Mouse (Mus musculus) limb, embryonic 13.5 days (tissue): Measurements from ENCODE around the gene Rnf157. TPM values are rescaled to one million over a fixed set of nuclear protein-coding genes. Genes with fewer than 3 reads are reported as not detected.
A peak's percentile ranks its signal among the peaks of the same experiment; 100 is the strongest.

Experiments used
- ATAC-seq: fragments of 200-750 bp; cut with Nextera tagmentation; 2 replicates; pipeline ENCODE4 v1.8.0; 2017; ENCODE audit warnings: low read depth, moderate number of reproducible peaks, moderate TSS enrichment; ENCODE audit not compliant: low FRiP score
- H3K27ac ChIP-seq: fragments of 300-500 bp; sonication (generic); 2 replicates; pipeline ENCODE4 v1.5.1; 2015; ENCODE audit warnings: inconsistent platforms, mild to moderate bottlenecking, moderate library complexity
- H3K27me3 ChIP-seq: fragments of 300-500 bp; sonication (generic); 2 replicates; pipeline ENCODE4 v1.6.1; 2015; ENCODE audit warnings: mild to moderate bottlenecking, inconsistent platforms
- H3K36me3 ChIP-seq: fragments of 300-500 bp; sonication (generic); 2 replicates; pipeline ENCODE4 v1.6.1; 2015; ENCODE audit warnings: inconsistent platforms, mild to moderate bottlenecking, moderate library complexity
- H3K4me1 ChIP-seq: fragments of 300-500 bp; sonication (generic); 2 replicates; pipeline ENCODE4 v1.6.1; 2015; ENCODE audit warnings: inconsistent platforms
- H3K4me2 ChIP-seq: fragments of 300-500 bp; sonication (generic); replicated peaks from 2 replicates; pipeline ENCODE4 v1.6.1; 2015; ENCODE audit warnings: inconsistent platforms, mild to moderate bottlenecking, moderate library complexity
- H3K4me3 ChIP-seq: fragments of 300-500 bp; sonication (generic); 2 replicates; pipeline ENCODE4 v1.5.1; 2015; ENCODE audit warnings: moderate library complexity, mild to moderate bottlenecking, inconsistent platforms
- H3K9ac ChIP-seq: fragments of 300-500 bp; sonication (generic); 2 replicates; pipeline ENCODE4 v1.6.1; 2015; ENCODE audit warnings: mild to moderate bottlenecking, inconsistent platforms
- H3K9me3 ChIP-seq: fragments of 300-500 bp; sonication (generic); 2 replicates; pipeline ENCODE4 v1.6.1; 2016; ENCODE audit warnings: inconsistent platforms
- WGBS: fragments of 180-500 bp; shearing (Covaris S2); methylation state at CpG from one replicate; pipeline ENCODE4 v1.1.7; 2015; 5-methylcytosine and 5-hydroxymethylcytosine counted together
- polyA plus RNA-seq: library from polyadenylated mRNA; unstranded; fragments of >200 nt; fragmentation: Nextera tagmentation; extraction: Ambion mirVana; gene quantifications from 2 replicates; pipeline ENCODE4 v1.2.1, GENCODE M21; 2015

Gene Rnf157
- polyA plus RNA-seq, 1 experiment from 2014 or later: 18.6 TPM

DNA sequence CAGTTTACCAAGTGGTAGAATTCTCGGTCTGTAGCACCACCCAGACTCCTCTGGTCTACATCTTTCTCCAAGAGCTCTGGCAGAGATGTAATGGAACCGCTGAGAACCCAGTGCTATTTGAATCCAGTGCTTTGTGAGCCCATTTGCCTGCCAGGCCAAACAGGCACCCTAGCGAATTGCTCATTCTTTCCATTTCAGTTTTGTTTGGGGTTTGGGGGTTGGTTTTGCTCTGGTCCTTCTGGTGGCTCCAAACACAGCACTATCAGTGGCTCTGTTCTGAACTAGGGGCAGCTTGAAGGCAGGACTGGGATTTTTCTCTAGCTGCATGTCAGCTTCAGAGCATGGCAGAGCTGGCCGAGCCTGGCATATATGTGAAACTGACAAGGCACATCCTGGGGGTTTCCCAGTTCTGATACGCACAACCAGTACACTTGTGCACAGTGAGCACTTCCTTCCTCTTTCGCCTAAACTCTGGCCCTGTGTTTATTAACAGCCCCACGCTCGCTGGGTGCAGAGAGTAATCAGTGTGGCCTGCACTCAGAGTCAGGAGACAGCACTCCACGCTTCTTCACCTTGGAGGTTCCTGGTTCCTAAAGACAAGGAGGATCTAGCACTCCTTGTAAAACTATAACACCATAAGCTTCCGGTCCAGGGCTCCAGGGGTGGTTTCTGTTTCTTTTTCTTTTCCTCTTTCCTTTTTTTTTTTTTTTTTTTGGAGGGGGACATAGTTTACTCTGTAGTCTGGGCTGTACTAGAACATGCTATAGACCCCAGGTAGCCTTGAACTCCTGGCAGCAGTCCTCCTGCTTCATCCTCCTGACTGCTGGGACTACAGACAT lies 11.2 kb upstream of the Rnf157 start:
- Histone ChIP-seq H3K9me3 (no peaks in the 10 kb centered on the region), H3K36me3 (no peaks in the 10 kb centered on the region), H3K4me3 (no peak overlapping the region), H3K4me2 (no peak overlapping the region), H3K9ac (no peak overlapping the region), H3K4me1 (peaks cover under 1% of the 10 kb centered on the region; the same call in 1 of the 2 replicates), H3K27ac (no peak overlapping the region), H3K27me3 (no peaks in the 10 kb centered on the region)
- no peak for ATAC-seq
- 74% methylated on average over 10 of the region's 10 CpGs for WGBS

DNA sequence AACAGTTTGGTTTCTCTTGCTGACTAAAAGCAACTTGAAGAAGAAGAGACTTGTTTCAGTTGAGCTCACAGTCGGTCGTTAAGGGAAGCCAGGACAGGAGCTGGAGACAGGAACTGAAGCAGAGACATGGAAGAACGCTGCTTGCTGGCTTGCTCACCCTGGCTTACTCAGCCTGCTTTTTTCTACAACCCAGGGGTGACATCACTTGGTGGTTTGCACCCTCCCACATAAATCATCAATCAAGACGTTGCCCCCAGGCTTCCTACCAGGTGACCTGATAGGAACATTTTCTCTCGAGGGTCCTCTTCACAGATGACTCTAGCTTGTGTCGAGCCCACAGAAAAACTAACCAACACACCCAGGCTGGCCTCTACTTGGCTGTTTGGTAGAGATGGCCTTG lies 10.4 kb upstream of the Rnf157 start:
- no peak overlapping the region for H3K4me3 ChIP-seq
- no peak overlapping the region for H3K4me2 ChIP-seq
- WGBS: 75% methylated on average over 6 of the region's 6 CpGs
- no peaks in the 10 kb centered on the region for H3K36me3 ChIP-seq
- no peak overlapping the region for H3K27ac ChIP-seq
- no peak for ATAC-seq
- H3K9me3 ChIP-seq: no peaks in the 10 kb centered on the region
- H3K27me3 ChIP-seq: no peaks in the 10 kb centered on the region
- H3K9ac ChIP-seq: no peak overlapping the region
- H3K4me1 ChIP-seq: peaks cover 8% of the 10 kb centered on the region

DNA sequence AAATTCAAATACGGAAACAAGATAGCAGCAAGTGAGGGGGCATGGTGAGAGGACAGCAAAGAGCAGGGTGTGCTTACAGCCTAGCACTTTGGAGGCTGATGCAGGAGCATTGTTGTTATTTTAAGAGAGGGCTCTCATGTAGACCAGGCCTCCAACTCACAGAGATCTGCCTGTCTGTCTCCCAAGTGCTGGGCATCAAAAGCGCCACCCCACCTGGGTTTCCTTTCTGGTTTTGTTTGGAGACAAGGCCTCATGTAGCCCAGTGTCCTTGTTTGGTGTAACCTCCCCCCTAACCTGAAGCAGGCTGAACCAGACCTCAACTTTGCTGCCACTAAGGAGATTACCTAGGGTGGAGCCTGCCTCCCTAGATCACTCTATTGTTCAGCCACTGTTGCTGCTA lies 9.7 kb upstream of the Rnf157 start:
- WGBS: 90% methylated on average over 2 of the region's 2 CpGs
- ATAC-seq: no peak

DNA sequence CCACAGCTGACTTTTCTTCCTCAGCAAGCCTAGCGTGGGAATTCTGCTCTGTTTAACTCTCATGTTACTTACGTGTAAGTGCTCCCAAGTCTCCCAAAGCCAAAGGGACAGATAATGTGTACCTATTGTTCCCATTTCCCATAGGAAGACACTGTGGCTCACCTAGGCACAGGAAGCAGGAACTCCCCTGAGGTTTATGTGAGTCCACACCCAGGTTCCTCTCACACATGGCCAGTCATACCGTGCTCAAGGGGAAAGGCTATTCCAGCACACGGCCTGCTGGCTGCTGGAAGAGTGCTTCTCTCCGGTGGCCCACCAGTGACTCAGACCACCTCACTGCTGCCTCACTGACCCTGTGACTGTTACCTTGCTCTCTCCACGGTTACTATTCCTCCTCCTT lies 8.3 kb upstream of the Rnf157 start:
- no peak overlapping the region for H3K27ac ChIP-seq
- WGBS: 75% methylated on average over 6 of the region's 6 CpGs
- peaks cover 24% of the 10 kb centered on the region for H3K4me1 ChIP-seq
- H3K4me2 ChIP-seq: no peak overlapping the region
- H3K9me3 ChIP-seq: no peaks in the 10 kb centered on the region
- H3K4me3 ChIP-seq: no peak overlapping the region
- no peak overlapping the region for H3K9ac ChIP-seq
- H3K27me3 ChIP-seq: no peaks in the 10 kb centered on the region
- no peaks in the 10 kb centered on the region for H3K36me3 ChIP-seq
- ATAC-seq: no peak

More for the DNA sequence above, 9.7 kb upstream of the Rnf157 start:
- Histone ChIP-seq H3K9me3 (no peaks in the 10 kb centered on the region), H3K9ac (no peak overlapping the region), H3K27ac (no peak overlapping the region), H3K36me3 (no peaks in the 10 kb centered on the region), H3K4me1 (peaks cover 14% of the 10 kb centered on the region), H3K4me2 (no peak overlapping the region), H3K27me3 (no peaks in the 10 kb centered on the region), H3K4me3 (no peak overlapping the region)

DNA sequence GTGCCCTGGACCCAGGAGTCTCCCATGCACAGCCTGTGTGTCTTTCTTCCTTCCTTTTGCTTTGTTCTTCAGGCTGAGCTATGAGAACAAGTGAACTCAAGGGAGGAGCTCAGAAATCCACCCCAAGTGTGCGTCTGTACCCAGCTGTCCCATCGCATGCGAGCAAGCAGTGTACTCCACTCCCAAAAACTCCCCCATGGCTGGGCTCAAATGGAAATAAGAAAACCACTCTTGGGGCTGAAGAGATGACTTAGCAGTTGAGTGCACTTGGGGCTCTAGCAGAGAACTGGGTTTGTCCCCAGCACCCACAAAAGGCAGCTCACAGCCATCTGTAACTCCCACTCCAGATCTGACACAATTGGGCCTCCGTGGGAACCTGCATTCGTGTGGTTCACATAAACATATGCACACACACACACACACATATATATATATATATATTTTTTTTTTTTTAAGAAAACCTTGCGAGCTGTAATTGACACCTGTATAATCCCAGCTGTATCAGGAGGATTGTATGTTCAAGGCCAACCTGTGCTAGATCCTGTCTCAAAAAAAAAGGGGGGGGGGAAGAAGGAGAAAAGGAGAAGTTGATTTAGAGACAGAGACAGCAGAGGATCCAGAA lies 6.1 kb upstream of the Rnf157 start:
- no peak overlapping the region for H3K4me3 ChIP-seq
- H3K27ac ChIP-seq: peak overlapping the region; percentile 81
- no peak for ATAC-seq
- no peak overlapping the region for H3K4me2 ChIP-seq
- peaks cover 25% of the 10 kb centered on the region for H3K4me1 ChIP-seq
- no peaks in the 10 kb centered on the region for H3K27me3 ChIP-seq
- H3K9me3 ChIP-seq: no peaks in the 10 kb centered on the region
- no peak overlapping the region for H3K9ac ChIP-seq
- WGBS: 73% methylated on average over 6 of the region's 6 CpGs
- H3K36me3 ChIP-seq: no peaks in the 10 kb centered on the region

DNA sequence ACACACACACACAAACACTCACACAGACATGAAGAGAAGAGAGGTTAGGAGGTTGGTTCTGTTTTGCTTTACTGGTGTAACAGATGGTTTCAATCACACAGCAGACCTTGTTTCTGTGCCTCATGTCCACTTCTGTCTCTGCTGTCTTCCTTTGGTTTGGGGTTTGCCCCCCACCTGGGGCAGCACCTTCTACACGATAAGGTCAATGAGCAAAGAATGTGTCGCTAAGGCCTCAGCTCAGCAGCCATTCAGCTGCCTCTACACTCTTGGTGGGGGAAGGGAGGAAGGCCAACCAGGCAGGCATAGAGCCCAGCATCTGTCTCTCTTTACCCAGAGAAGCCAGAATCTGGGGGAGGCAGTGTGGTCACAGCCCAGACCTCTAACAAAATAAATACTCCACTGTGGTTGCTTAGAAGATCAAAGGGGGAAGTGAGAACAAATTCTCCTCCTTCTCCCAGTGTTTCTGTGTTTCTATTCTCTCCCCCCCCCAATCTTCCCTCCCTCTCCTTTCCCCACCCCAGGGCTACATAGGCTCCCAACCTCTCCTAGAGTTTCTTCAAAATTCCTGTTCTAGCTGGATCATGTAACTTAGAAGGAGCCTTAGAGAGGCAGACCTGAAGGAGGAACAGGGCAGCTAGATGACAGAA lies 5.5 kb upstream of the Rnf157 start:
- no peak overlapping the region for H3K9ac ChIP-seq
- H3K9me3 ChIP-seq: no peaks in the 10 kb centered on the region
- H3K4me2 ChIP-seq: no peak overlapping the region
- peaks cover 27% of the 10 kb centered on the region for H3K4me1 ChIP-seq
- ATAC-seq: peak; percentile 82; the same call in 1 of the 2 replicates
- H3K4me3 ChIP-seq: no peak overlapping the region
- WGBS: 5% methylated on average over 2 of the region's 2 CpGs
- H3K27me3 ChIP-seq: no peaks in the 10 kb centered on the region
- peak overlapping the region; percentile 81 for H3K27ac ChIP-seq
- H3K36me3 ChIP-seq: no peaks in the 10 kb centered on the region

DNA sequence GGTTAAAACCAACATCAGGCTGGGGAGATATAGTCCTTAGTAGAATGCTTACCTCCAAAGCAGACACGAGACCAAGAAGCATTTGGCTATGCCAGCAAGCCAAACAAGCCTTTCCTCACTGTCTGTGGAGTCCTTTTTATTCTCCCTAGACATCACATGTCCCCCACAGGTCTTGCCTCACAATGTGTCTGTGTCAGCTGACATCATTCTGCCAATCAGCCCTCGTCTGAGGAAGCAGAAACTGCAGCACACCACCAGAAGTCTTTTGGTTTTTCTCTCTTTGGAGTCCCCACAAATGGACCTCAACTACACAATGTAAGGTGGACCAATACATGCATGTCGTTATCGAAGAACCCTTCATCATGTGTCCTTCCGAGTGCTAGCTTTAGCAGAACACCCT lies 4.2 kb upstream of the Rnf157 start:
- WGBS: 93% methylated on average over 5 of the region's 5 CpGs
- H3K27ac ChIP-seq: no peak overlapping the region

DNA sequence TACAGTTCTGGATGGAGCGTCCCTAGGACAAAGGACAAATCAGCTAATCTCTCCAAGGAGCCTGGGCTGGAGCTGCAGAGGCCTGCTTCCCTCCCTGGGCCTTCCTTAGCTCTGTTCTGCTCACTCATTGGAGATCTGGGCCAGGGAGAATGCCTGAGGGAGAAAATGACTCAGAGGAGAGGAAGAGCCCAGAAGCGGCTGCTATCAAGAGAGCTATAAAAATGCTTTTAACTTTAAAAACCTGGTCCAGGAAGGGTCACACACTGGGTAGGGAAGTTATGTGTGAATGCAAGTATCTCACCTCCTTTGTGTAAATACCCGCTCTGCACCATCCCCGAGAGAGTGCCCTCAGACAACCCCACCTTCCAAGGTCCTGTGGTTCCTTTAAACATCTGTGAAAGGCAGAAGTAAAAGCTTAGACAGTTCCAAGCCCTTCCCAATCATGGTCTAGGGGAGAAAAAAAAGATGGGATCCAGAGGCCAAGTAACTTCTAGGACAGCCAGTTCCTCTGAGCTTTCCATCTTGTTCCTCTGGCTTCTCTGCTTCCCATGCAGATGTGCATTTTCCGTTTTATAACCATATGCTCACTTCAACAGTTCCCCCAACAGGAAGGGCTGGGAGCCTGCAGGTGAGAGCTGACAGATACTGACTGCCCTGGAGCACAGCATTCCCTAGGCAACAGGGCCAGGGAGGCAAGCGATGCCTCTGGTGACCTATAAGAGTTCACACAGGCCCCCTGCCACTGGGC lies 3.5 kb upstream of the Rnf157 start:
- peaks cover 39% of the 10 kb centered on the region for H3K4me1 ChIP-seq
- H3K27me3 ChIP-seq: no peaks in the 10 kb centered on the region
- no peak overlapping the region for H3K27ac ChIP-seq
- H3K9me3 ChIP-seq: no peaks in the 10 kb centered on the region
- no peak overlapping the region for H3K4me3 ChIP-seq
- no peak for ATAC-seq
- no peaks in the 10 kb centered on the region for H3K36me3 ChIP-seq
- 46% methylated on average over 6 of the region's 6 CpGs for WGBS
- H3K9ac ChIP-seq: no peak overlapping the region
- H3K4me2 ChIP-seq: no peak overlapping the region

More for the DNA sequence above, 4.2 kb upstream of the Rnf157 start:
- no peak for ATAC-seq
- Histone ChIP-seq H3K9ac (no peak overlapping the region), H3K36me3 (no peaks in the 10 kb centered on the region), H3K27me3 (no peaks in the 10 kb centered on the region), H3K4me1 (peaks cover 32% of the 10 kb centered on the region), H3K4me2 (no peak overlapping the region), H3K9me3 (no peaks in the 10 kb centered on the region), H3K4me3 (no peak overlapping the region)

DNA sequence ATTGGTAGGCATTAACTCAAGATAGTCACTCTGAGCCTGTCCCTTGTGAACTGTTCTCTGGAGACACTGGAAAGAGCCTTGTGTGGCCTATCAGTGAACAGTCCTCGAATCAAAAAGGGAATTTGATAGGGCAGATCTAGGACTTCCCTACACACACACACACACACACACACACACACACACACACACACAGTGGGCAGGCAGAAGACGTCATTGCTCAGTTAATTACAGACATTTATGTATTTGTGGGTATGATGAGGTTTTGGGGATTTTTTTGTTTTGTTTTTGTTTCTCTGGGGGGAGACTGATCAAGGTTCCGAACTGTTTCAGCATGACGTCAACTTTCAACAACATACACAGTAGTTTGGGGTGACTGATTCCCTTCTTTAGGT lies 795 bp upstream of the Rnf157 start:
- Histone ChIP-seq H3K27me3 (no peaks in the 10 kb centered on the region), H3K27ac (no peak overlapping the region), H3K4me2 (peak overlapping the region; percentile 99), H3K4me1 (peaks cover 44% of the 10 kb centered on the region), H3K9ac (peak overlapping the region; percentile 89; the same call in 1 of the 2 replicates), H3K4me3 (peak overlapping the region; percentile 83), H3K36me3 (no peaks in the 10 kb centered on the region), H3K9me3 (no peaks in the 10 kb centered on the region)
- WGBS: 75% methylated on average over 4 of the region's 4 CpGs
- ATAC-seq: no peak

DNA sequence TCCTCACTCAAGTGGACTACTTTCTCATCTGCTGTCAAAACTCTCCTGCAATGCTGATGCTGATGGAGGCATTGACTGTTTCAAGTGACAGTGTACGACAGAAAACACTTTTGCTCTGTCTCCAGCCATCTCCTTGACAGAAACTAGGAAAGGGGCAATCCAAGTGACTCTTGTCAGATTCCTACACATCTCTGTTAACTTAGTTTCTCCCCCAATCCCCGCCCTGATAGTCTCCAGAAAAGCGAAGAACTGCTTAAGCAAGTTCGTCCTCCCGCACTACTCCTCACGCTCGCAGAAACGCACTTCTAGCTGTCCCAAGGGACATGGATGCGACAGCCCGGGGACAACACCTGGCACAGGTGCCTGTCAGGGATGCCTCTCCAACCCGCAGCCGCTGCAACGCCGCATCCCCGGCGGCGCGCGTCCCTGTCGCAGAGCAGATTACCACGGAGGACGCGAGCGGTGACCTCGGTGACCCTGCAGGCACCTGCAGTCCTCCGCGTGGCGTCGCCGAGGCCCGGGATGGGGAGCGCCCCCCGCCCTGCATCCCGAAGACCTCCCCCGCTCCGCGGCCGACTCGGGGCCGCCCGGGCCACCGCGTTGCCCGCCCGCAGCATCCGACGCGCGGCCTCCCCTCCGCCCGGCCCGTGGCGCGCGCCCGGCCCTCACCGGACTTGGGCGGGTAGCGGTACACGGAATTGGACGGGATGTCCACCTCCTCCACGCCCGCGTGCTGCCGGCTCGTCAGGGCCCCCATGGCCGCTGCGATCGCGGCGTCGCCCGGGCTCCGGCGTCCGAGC lies 604 bp downstream of the Rnf157 start:
- Histone ChIP-seq H3K36me3 (no peaks in the 10 kb centered on the region), H3K27me3 (no peaks in the 10 kb centered on the region), H3K9me3 (no peaks in the 10 kb centered on the region), H3K4me1 (peaks cover 31% of the 10 kb centered on the region), H3K9ac (peak overlapping the region; percentile 89), H3K4me2 (peak overlapping the region; percentile 99), H3K4me3 (peak overlapping the region; percentile 83), H3K27ac (peak overlapping the region; percentile 28; the same call in 1 of the 2 replicates)
- ATAC-seq: peak; percentile 25
- WGBS: under 1% methylated on average over 54 of the region's 76 CpGs

DNA sequence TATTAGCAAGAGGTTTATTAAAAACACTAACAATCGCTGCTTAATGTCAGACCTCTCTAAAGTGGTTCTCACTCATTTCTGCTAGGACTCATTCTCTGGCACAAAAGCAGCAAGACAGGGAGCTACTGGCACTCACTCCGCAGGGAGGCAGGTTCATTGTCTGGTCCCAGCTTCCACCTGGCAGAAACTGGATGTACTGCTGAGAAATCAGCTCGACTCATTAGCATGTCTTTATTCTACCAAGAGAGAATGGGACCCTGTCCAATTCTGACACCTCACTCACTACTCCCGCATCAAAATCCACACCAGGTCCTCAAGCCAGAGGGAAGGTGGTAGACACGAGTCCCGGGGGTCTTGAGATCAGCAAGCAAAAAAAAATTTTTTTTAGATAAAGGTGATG lies 1.2 kb downstream of the Rnf157 start:
- 22% methylated on average over 6 of the region's 6 CpGs for WGBS

More for the DNA sequence above, 1.2 kb downstream of the Rnf157 start:
- peak overlapping the region; percentile 99 for H3K4me2 ChIP-seq
- no peaks in the 10 kb centered on the region for H3K9me3 ChIP-seq
- no peak overlapping the region for H3K27ac ChIP-seq
- peak overlapping the region; percentile 83 for H3K4me3 ChIP-seq
- no peaks in the 10 kb centered on the region for H3K27me3 ChIP-seq
- peak overlapping the region; percentile 89 for H3K9ac ChIP-seq
- ATAC-seq: no peak
- 0 out of 2 replicates have a peak, but pooled peaks cover 1% of the 10 kb centered on the region for H3K36me3 ChIP-seq
- H3K4me1 ChIP-seq: peaks cover 29% of the 10 kb centered on the region
